Mouse (Mus musculus): ENCODE data around the gene Pdcd6ip. TPM values are rescaled to one million over a fixed set of nuclear protein-coding genes. Genes with fewer than 3 reads are reported as not detected.
"Not testable (repeated sequence)": the region's sequence is repeated elsewhere in the genome, so short reads cannot be mapped to it uniquely, and the experiment has no call there.

Gene Pdcd6ip
- 39.8 and 44.6 TPM in 2 replicates for polyA plus RNA-seq (2012; rRNA removed)

DNA sequence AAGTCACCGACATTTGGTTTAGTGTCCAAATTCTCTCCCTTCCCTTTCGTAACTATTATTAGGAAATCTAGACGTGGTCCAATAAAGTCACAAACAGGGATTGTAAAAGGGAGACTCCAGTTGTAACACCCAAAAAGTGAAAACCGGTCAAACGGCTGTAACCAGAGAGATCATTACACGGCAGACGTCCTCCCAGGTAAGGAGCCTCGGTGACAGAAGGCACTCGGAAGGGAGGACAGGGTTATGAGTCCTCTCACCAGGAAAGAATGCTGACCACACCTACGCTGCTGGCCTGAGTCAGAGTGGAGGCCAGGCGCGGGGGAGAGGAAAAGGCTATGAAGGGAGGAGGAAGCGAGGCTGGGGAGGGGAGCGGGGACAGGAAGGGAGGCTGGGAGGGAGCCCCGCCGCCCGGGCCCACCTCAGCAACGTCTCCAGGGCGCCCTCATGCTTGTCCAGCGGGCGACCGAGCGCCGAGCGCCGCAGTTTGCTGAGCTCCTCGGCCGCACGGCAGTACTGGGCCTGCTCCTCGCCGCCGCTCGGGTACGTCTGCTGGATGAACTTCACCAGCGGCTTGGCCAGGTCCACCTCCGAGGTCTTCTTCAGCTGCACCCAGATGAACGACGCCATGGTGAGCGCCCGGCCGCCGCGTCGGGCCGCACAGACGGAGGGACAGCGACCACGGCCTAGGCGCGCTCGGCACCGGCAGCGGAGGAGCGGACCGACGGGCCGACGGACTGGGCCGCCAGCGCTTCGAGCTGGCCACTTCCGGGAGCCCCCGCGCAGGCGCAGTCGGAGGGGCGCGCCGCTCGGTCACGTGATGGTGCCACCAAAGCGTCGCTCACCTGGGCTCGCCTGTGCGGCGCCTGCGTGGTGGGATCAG lies at the start of gene Pdcd6ip:
TSS of gene Pdcd6ip (minus strand) at position 779 of the 880 bp plus-strand sequence.
- peak; percentile 75 to 93 for DNase-seq (ENCODE audit: extremely low spot score in 1 of 2, low spot score in 1 of 2)

DNA sequence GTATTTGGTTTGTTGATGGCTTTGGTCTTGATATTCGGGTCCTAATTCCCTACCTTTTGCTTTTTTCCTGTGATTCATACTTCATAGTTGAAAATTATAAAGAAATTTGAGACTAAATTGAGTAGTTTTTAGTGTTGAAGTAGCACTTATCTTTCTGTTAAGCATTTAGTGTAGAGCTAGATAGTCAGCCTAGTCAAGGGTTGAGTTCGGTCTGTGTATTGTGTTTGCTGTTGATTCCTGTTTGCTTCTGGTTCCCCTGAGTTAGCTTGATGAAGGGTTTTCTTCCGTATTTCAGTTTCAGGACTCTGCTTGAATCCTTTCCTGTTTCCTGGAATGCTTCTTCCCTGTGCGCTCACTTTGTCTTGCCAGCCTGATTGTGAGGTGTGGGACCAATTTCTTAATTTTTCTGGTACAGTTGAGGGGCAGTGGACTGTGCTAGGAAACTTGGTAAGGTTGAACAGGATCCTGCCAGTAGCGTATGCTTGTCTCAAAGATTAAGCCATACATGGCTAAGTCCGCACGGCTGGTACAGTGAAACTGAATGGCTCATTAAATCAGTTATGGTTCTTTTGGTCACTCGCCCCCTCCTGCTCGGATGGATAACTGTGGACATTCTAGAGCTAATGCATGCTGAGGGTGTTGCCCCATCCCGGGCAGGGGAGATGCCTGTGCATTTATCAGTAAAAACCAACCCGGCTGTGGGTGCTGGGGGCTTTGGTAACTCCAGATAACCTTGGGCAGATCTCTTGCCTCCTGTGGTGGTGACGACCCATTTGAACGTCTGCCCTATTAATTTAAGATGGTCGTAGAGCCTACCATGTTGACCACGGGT lies 48.0 kb upstream of the Pdcd6ip start:
- no peak for DNase-seq (ENCODE audit: extremely low spot score in 1 of 2, low spot score in 1 of 2)

DNA sequence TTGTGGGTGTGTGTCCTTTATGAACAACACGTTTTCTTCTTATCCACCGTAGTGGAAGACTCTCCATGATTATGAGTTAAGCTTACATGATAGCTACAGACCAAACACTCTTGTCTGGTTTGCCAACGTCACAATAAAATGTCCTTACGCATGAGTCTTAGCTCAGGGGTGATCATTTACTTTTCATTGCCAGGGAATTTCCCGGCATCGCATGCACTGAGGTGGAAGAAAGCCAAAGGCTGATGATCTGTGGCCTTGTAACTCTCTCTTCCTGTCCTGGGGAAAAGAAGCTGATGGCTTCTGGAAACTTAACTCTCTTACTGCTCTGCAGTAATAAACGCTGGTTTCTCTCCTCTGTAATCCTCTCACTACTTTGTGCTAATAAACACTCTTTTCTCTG lies 41.3 kb upstream of the Pdcd6ip start:
- DNase-seq (ENCODE audit: extremely low spot score in 1 of 2, low spot score in 1 of 2): no peak

DNA sequence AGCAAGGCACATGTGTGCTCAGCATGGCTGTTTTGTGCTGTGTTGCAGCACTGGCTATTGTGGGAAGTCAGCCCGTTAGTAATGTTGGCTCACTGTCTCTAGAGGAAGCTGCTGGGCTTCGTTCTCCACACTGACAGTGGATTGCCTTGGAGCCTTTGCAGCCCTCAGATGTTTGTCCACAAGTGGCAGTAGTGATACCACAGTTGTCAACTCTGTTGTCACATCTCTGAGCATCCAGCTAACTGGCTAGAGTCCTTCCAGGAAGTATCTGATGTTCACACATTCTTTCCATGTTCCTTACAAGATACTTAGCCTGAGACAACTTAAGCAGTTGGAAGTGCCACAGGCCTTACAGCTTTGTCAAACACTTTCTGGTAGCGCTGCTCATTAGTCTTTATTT lies 35.2 kb upstream of the Pdcd6ip start:
- no peak for DNase-seq (ENCODE audit: extremely low spot score in 1 of 2, low spot score in 1 of 2)

DNA sequence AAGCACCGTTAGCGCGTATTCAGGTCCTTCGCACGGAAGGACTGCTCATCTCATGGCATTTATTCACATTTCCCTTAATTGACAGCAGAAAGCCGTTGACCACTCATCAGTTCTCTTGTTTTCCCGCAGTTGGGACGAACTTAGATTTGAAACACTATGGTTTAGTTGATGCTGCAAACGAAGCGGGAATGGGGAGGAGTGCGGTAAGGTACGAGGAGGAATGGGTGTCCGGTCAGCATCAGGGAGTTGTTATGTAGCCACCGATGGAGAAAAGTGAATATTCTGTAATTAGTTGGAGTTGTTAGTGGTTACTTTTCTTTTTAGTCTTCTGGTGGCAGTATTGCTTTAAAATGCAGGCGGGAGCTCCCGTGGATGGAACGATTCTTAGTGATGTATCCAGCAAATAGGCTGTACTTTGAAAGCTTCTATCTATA lies 34.3 kb upstream of the Pdcd6ip start:
- DNase-seq (ENCODE audit: extremely low spot score in 1 of 2, low spot score in 1 of 2): peak; percentile 33 to 68

DNA sequence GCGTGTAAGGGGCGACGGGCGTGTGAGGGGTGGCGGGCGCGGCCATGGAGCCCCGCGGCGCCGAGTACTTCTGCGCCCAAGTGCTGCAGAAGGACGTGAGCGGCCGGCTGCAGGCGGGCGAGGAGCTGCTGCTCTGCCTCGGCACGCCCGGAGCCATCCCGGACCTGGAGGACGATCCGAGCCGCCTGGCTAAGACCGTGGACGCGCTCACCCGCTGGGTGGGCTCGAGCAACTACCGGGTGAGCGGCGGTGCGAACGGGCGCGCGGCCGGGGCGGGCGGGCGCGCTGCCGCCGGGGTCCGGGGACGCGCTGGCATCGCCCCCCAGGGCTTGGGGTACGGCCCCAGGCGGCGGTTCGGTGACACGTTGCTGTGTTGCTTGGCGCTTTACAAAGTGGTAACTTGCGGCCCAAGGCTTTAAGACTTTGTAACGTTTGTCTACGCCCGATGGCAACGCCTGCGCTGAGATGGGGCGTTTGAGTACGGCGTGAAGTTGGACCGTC lies 33.6 kb upstream of the Pdcd6ip start:
- peak in 1 of 2 experiments; percentile 35 for DNase-seq (ENCODE audit: extremely low spot score in 1 of 2, low spot score in 1 of 2)

DNA sequence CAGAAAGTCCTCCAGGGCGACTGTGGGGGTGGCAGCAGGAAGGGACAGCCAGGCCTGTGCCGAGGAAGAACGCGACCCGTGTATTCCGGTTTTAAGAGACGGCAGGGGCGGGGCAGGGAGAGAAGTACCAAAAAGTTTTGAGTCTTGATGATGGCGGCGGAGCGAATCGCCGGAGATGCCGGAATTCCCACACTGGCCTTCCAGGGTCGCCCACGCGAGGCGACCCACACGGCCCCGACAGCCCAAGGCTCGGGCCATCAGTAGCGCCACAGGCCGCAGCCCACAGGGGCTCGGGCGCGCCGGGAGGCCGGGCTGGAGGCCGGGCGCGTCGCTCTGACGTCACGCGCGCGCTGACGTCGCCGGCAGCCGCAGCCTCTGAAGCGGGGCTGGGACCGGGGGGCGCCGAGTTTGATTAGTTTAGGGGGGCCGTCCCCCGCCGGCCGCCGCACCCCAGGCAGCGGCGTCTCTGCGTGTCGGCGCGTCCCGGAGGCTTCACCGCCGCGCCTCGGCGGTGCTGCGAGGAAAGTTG lies 33.1 kb upstream of the Pdcd6ip start, which contains the start of gene Clasp2:
TSS of gene Clasp2 (plus strand) at position 366 of the 529 bp plus-strand sequence.
- peak; percentile 33 to 61 for DNase-seq (ENCODE audit: extremely low spot score in 1 of 2, low spot score in 1 of 2)

DNA sequence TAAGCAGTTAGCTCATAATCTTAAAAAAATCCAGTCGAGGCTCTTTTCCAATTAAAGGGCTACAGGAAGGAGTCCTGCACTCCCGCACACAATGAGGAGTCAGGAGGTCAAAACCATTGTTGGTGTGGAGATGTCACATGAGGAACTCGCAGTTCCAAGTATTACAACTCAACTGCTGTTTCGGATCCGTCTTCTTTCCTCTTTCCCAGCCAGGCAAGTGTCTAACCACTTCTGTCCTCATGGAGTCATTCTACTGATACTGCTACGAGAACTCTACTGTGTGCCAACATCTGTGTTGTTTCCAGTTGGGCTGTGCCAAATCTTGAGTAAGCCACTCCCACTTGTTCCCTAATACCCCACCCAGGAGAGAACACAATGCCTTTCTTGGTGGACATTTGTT lies 30.9 kb upstream of the Pdcd6ip start:
- DNase-seq (ENCODE audit: extremely low spot score in 1 of 2, low spot score in 1 of 2): no peak

DNA sequence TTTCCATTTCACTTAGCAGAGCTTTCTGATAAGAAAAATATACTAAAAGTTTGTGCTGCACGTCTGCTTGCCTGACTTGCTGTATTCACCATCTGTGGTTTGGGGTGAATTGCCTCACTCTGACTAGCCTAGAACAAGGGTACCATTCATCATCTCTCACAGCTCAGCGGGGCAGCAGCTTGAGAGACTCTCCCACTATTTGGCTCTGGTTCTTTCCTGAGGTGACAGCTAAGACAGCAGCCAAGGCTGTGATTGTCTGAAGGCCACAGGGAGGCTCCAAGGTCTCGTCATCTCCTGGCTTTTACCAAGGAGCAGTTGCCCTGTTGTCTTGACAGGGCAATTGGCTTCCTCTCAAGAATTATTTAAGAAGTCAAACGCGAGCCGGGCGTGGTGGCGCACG lies 30.0 kb upstream of the Pdcd6ip start:
- DNase-seq (ENCODE audit: extremely low spot score in 1 of 2, low spot score in 1 of 2): no peak

DNA sequence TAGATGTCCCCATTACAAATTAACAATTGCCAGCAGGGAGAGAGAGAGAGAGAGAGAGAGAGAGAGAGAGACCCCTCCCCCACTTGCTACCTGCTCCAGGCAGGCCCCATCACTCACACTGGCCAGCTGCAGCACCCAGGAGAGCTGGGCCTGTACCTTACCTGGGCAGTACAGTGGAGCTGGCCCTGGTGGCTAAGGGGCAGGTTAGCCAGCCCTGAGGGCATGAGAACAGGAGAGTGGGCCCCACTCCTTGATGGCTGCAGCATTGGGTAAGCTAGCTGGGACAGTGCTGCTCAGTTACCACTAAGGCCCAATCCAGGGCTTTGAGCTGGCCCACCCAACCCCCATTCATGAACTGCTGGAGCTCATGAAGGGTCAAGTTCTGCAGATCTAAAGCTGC lies 27.9 kb upstream of the Pdcd6ip start:
- no peak for DNase-seq (ENCODE audit: extremely low spot score in 1 of 2, low spot score in 1 of 2)

DNA sequence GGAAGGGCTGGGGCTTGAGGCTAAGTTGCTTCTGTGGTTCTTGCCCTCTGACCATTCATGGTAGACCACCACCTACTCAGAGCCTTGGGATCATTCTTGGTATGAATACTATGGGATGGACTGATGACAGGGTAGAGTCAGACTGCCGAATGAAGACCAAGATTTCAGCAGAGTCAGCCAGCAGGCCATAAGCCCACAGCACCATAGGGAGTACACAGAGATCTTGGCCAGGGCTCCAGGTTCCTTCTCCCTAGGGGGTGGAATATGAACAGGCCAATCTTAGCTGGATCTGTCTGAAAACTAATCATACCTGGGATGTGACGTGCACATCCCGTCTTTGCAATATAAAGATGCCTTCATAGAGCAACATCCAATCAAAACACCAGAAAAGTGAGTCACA lies 23.5 kb upstream of the Pdcd6ip start:
- no peak for DNase-seq (ENCODE audit: extremely low spot score in 1 of 2, low spot score in 1 of 2)

DNA sequence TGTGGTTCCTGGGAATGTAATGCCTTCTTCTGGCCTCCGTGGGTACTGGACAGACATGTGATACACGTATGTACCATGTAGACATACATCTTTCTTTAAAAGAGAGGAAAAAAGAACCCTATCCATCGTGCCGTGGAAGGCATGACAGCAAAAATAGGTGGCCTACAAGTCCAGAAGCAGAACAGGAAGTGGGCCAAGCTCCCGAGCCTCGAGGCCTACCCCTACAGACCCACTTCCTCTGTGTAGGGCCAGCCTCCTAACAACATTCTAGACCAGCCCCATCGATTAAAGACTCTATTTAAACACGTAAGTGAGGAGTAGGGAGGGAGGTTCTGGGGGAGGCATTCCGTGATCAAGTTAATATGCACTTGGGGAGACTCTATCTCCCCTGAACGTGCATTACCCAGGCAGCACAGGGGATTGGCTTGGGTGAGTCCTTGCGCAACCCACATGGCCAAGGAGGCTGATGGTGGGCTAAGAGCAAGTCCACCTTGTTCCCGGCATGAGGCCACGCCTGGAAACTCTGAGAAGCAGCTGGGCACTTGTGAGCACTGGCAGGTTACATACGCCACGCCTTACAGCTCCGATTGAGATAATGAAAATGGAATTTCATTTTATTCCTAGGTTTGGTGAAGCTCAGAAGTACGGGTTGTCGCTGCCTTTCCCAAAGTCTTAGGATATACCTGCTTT lies 19.1 kb upstream of the Pdcd6ip start:
- DNase-seq (ENCODE audit: extremely low spot score in 1 of 2, low spot score in 1 of 2): no peak

DNA sequence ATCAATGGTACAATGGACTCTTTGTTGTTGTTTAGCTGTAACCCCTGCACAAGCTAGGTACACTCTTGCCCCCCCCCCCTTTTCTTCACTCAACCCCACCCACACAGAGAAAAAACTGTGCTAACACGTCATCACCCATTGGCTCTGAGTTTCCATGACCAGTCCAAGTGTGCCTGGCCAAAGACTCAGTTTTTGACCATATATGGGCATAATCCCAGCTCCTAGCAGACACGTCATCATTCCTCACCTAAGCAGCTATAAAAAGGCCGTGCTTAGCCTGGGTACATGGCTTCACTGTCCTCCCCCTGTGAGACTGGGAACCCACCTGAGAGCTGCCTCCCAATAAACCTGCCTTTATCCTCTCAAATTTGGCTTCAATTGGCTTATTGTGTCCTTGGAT lies 18.1 kb upstream of the Pdcd6ip start:
- DNase-seq (ENCODE audit: extremely low spot score in 1 of 2, low spot score in 1 of 2): no peak

DNA sequence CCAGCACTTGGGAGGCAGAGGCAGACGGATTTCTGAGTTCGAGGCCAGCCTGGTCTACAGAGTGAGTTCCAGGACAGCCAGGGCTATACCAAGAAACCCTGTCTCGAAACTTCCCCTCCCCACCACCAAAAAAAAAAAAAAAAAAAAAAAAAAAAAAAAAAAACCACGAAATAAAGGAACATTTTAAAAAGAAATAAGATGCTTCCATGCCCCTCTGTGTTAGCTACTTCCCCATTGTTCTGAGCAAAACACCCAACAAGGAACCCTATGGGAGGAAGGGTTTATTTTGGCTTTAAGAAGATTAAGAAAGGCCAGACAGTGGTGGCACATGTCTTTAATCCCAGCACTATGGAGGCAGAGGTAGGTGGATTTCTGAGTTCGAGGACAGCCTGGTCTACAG lies 17.6 kb upstream of the Pdcd6ip start:
- DNase-seq (ENCODE audit: extremely low spot score in 1 of 2, low spot score in 1 of 2): not testable (repeated sequence)

DNA sequence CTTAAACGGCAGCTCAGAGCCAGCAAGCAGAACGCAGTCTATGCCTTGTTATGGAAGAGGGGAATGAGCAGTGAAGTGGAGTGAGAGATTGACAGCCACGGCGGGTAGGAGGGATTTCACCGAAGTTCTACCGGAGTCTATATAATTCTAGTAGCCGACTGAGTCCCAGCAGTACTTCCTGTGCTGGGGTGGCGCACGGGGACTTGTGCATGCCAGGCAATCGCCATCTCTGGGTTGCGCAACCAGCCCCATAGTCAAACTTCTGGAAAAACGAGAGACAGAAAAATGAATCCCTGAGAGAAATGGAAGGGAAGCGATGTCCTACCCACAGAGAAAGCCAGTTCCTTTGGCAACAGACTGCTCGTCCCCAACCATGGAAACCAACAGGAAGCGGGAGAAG lies 16.6 kb upstream of the Pdcd6ip start:
- no peak for DNase-seq (ENCODE audit: extremely low spot score in 1 of 2, low spot score in 1 of 2)

DNA sequence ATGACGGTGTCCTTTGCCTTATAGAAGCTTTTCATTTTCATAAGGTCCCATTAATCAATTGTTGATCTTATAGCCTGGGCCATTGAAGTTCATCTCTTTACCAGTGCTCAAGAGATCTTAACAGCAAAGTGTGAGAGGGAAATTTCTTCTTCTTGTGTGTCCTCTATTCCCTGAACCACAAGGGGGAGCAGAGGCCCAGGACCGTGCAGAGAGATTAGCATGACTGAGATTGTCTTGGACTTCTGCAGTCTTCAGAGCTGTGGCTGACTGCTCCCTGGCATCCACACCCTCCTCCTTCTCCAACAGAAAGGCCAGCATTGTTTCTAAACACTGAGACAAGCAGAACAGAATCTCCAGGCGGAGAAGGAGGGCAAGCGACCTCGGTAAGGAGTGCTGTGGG lies 11.0 kb upstream of the Pdcd6ip start:
- DNase-seq (ENCODE audit: extremely low spot score in 1 of 2, low spot score in 1 of 2): peak in 1 of 2 experiments; percentile 63

DNA sequence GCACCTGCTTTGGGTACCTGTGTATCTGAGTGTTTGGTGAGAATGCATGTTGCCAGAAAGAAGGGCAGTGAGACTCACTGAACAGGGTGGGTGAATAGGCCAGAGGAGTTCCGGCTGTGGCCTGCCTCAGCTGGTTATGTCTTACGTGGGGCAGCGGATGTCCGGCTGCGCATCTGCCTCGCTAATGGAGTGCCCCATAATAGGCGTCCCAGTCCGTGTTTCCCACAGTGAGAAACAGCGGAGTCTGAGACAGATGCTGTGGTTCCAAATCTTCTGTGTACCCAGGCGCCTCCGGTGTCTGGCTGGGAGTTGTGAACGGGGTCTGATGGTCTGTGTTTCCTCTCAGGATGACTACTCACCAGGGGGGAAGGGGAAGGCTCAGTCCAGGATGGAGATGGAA lies 2.8 kb upstream of the Pdcd6ip start:
- no peak for DNase-seq (ENCODE audit: extremely low spot score in 1 of 2, low spot score in 1 of 2)

DNA sequence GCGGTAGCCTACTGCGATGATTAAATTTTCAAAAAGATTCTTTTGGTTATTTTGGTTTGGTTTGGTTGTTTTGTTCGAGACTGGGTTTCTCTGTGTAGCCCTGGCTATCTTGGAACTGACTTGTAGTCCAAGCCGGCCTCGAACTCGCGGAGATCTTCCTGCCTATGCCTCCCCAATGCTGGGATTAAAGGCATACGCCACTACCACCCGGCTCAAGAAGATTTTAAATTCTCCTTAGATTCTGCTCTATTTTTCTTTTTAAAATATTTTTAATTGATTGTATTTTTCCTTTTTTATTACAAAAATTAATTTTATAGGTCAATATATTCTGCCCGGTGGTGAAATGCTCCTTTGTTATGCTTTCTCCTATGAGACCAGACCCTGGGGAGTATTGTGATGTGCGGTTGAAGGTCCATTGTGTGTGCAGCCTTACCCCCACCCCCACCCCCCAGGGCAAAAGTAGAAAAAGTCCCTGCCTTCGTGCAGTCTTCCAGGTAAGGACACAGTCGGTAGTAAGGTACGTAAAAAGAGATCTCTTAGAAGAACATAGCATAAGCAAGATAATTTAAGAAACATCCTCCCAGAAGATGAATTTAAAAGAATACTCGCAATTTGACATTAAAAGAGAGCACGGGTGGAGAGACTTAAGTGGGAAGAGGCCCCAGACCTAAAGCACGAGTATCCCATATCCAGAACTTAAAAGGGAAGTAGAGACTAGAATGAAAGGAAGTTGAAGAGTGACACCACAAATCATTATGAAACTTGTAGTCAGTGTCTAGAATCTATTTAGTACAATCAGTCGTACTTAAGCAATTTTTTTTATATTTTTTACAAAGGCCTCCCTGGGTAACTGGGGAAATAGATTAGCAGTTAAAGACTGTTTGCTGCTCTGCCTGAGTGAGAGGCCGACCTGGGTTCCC lies 562 bp upstream of the Pdcd6ip start:
- DNase-seq (ENCODE audit: extremely low spot score in 1 of 2, low spot score in 1 of 2): no peak

DNA sequence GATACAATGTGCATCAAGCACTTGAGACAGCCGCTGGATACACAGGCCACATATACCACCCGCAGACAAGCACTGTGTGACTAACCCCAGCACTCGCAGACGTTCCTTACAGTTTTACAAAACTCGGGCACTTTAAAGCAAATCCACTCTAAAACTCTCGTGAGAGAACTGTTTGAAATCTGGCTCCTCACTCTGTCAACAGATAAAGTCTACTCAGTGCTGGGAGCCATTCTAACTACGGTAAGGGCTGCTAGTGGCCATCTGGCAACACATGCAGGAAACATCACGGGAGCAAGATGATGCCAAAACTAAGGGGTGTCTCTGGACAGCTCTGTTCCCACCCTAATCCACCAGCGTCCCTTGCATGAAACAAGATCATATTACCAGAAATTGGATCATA lies 1.2 kb downstream of the Pdcd6ip start:
- DNase-seq (ENCODE audit: extremely low spot score in 1 of 2, low spot score in 1 of 2): no peak

All from frontal cortex, adult 2 months (tissue).